Mouse (Mus musculus) testis, adult 2 months (tissue): ENCODE results near the gene Mark1.

Experiments
- CTCF ChIP-seq: fragments of 200-500 bp; IDR thresholded peaks from 2 replicates; pipeline ENCODE4 v1.5.1; 2012; ENCODE audit warnings: low read depth, mild to moderate bottlenecking, inconsistent platforms, low read length, moderate library complexity; ENCODE audit not compliant: control insufficient read depth, insufficient read depth, insufficient replicate concordance
- POLR2A ChIP-seq: fragments of 200-500 bp; IDR thresholded peaks from 2 replicates; pipeline ENCODE4 v1.6.1; 2012; ENCODE audit warnings: low read depth, mild to moderate bottlenecking, inconsistent platforms, low read length, moderate library complexity; ENCODE audit not compliant: control insufficient read depth

DNA sequence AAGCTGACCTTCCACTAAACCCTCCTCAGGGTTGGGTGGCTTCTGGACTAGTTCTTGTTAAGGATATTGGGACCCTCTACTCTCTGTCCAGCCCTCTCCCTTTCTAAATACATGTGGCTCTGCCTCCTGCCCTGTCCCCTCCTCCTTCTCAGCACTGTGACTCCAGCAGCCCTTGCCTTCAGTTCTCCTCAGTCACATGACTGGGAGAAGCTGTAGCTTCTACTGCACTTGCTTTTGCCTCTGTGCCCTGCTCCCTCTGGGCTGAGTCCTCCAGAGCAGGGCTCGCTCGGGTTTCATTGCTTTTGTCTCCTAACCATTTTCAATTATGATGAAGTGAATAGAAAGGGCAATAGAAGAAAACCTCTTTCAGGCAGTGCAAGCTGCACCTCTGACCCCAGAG is 12.6 kb downstream of the Mark1 start:
- TF ChIP-seq CTCF (no peak), POLR2A (no peak)
